Mouse (Mus musculus): ENCODE data around the gene Gm45062. TPM values are rescaled to one million over a fixed set of nuclear protein-coding genes. Genes with fewer than 3 reads are reported as not detected.

Gm45062 gene
- polyA plus RNA-seq, 1 experiment from 2014 or later: 15.4 TPM

DNA sequence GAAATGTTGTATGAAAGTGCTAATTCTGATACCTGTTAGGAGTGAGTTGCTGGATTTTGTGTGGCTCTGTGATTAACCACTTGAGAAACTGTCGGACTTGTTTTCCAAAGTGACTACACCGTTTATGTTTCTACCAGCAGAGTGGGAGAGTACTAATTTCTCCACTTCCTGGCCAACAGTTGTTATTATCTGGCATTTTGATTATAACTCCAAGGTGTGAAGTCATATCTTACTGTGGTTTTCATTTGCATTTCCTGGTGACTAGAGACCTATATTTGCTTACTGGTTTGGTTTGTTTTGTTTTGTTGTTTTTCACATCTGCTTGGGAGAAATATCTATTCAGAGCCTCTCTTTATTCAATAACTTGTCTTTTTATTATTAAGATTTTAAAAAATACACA is 149.1 kb downstream of the Gm45062 start:
- Histone ChIP-seq H3K27me3 (ENCODE audit: control insufficient read depth, insufficient read depth, low read length) (no peaks in the 10 kb centered on the region), H3K9me3 (ENCODE audit: control insufficient read depth, low read length) (no peaks in the 10 kb centered on the region), H3K4me1 (ENCODE audit: control insufficient read depth, insufficient read depth, low read length) (peaks cover 5% of the 10 kb centered on the region; the same call in 1 of the 2 replicates), H3K27ac (replicated peaks; ENCODE audit: low read depth, low read length) (no peak overlapping the region), H3K36me3 (ENCODE audit: control insufficient read depth, insufficient read depth, low read length) (no peaks in the 10 kb centered on the region), H3K9ac (replicated peaks; ENCODE audit: low read length) (no peak overlapping the region), H3K4me2 (ENCODE audit: low read length) (no peak overlapping the region), H3K4me3 (replicated peaks; ENCODE audit: low read depth, low read length) (no peak overlapping the region)
- no peak for DNase-seq
- ATAC-seq (ENCODE audit: low FRiP score, low TSS enrichment): no peak
- 95% methylated on average over 2 of the region's 2 CpGs for WGBS

DNA sequence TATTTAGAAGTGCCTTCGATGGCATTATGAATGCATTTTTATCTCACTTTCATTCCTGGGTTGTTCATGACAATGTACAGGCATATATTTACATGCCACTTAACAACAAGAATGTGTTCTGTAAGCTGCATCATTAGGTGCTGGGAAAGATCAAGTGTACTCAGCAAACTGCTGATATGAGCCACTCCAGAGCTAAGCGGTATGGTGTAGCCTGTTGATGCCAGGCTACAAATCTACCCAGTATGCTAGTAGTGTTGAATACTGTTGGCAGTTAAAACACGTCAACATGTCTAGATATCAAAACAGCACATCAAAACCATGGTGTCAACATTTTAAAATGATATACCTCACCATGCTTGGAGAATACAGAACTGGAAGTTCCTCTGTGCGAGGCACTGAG is 150.6 kb downstream of the Gm45062 start:
- Histone ChIP-seq H3K27me3 (ENCODE audit: control insufficient read depth, insufficient read depth, low read length) (no peaks in the 10 kb centered on the region), H3K36me3 (ENCODE audit: control insufficient read depth, insufficient read depth, low read length) (no peaks in the 10 kb centered on the region), H3K9ac (replicated peaks; ENCODE audit: low read length) (no peak overlapping the region), H3K4me2 (ENCODE audit: low read length) (no peak overlapping the region), H3K9me3 (ENCODE audit: control insufficient read depth, low read length) (no peaks in the 10 kb centered on the region), H3K4me3 (replicated peaks; ENCODE audit: low read depth, low read length) (no peak overlapping the region), H3K27ac (replicated peaks; ENCODE audit: low read depth, low read length) (no peak overlapping the region), H3K4me1 (ENCODE audit: control insufficient read depth, insufficient read depth, low read length) (peaks cover 12% of the 10 kb centered on the region; the same call in 1 of the 2 replicates)
- WGBS: 88% methylated on average over 4 of the region's 4 CpGs
- no peak for DNase-seq
- no peak for ATAC-seq (ENCODE audit: low FRiP score, low TSS enrichment)

DNA sequence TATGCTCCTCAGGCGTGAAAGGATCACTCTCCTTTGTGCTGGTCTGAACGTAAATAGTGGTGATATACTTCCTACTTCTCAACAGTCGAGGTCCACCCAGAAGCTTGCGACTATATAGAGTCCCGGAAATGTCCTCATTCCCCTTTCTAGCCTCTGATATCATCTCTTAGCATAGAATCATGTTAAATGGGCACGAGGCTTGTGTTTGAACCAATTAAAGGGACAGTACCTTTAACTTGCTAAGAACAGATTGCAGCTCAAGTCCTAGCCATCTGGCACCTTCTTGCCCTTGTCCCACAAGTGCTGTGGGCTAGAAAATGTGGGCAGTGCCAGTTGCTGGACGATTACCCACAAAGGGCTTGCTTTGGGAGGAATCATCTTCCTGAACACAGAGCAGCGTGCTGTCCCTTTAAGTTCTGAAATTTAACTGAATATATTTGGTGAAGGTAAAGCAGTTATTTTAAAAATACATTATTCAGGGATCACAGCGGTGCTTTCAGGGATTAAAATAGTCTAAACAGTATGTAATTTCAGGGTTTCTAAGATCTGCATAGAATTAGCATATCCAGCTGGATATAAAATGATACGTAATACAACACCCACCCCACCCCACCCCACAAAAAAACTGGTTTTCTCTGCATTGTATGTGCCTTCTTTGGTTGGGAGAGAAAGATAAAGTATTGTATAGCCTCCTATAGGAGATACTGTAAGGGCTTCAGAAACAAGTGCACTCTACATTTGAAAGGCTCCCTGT is 153.8 kb downstream of the Gm45062 start:
- H3K36me3 ChIP-seq (ENCODE audit: control insufficient read depth, insufficient read depth, low read length): no peaks in the 10 kb centered on the region
- peak overlapping the region; percentile 34; the same call in 1 of the 2 replicates for H3K27ac ChIP-seq (replicated peaks; ENCODE audit: low read depth, low read length)
- ATAC-seq (ENCODE audit: low FRiP score, low TSS enrichment) (peak; percentile 50), DNase-seq (peak; percentile 43)
- peaks cover 12% of the 10 kb centered on the region; the same call in 1 of the 2 replicates for H3K4me1 ChIP-seq (ENCODE audit: control insufficient read depth, insufficient read depth, low read length)
- H3K9ac ChIP-seq (replicated peaks; ENCODE audit: low read length): no peak overlapping the region
- no peak overlapping the region for H3K4me3 ChIP-seq (replicated peaks; ENCODE audit: low read depth, low read length)
- WGBS: 42% methylated on average over 10 of the region's 10 CpGs
- no peak overlapping the region for H3K4me2 ChIP-seq (ENCODE audit: low read length)
- no peaks in the 10 kb centered on the region for H3K9me3 ChIP-seq (ENCODE audit: control insufficient read depth, low read length)
- no peaks in the 10 kb centered on the region for H3K27me3 ChIP-seq (ENCODE audit: control insufficient read depth, insufficient read depth, low read length)

DNA sequence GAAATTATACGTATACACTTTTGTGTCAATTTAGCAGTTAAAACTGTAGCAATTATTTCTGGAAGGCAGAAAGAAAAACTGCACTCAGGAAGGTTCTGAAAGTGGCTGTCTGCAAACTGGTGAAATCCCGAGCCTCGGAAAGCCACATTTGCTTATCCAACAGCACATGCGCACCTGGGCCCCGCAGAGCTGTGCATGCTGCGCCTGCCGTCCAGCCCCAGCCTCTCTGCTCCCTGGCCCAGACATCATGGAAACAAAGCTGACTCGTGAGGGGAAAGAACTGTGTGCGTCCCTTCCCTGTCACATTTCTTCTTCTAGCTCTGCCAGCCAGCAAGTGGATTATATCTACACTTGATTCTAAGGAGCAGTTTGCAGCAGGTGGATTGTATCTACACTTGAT is 154.8 kb downstream of the Gm45062 start:
- no peak overlapping the region for H3K9ac ChIP-seq (replicated peaks; ENCODE audit: low read length)
- DNase-seq: peak; percentile 61
- peaks cover 12% of the 10 kb centered on the region; the same call in 1 of the 2 replicates for H3K4me1 ChIP-seq (ENCODE audit: control insufficient read depth, insufficient read depth, low read length)
- H3K36me3 ChIP-seq (ENCODE audit: control insufficient read depth, insufficient read depth, low read length): no peaks in the 10 kb centered on the region
- 51% methylated on average over 9 of the region's 9 CpGs for WGBS
- H3K4me3 ChIP-seq (replicated peaks; ENCODE audit: low read depth, low read length): 0 out of 2 replicates have a peak overlapping the region, but pooled peaks have one; percentile 12
- no peaks in the 10 kb centered on the region for H3K9me3 ChIP-seq (ENCODE audit: control insufficient read depth, low read length)
- peak overlapping the region; percentile 36 for H3K4me2 ChIP-seq (ENCODE audit: low read length)
- ATAC-seq (ENCODE audit: low FRiP score, low TSS enrichment): no peak
- peak overlapping the region; percentile 57; the same call in 1 of the 2 replicates for H3K27ac ChIP-seq (replicated peaks; ENCODE audit: low read depth, low read length)
- H3K27me3 ChIP-seq (ENCODE audit: control insufficient read depth, insufficient read depth, low read length): no peaks in the 10 kb centered on the region

DNA sequence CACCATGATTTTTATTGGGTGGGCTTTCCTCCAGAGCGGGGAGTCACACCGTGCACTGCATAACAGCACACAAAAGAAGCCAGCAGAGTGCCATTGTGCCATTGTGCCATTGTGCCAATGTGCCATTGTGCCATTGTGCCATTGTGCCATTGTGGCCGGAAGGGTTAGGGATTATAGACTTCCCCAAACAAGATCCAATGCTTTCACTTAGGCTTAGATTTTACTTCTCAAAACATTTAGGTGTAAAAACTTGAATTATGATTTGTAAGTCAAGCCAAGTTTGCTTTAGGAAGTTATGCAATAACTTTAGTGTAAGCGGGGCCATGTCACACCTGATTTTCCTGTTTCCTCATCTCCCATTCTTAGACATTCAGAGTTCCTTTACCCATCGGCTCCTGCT is 156.6 kb downstream of the Gm45062 start:
- H3K36me3 ChIP-seq (ENCODE audit: control insufficient read depth, insufficient read depth, low read length): no peaks in the 10 kb centered on the region
- 56% methylated on average over 5 of the region's 5 CpGs for WGBS
- H3K9me3 ChIP-seq (ENCODE audit: control insufficient read depth, low read length): no peaks in the 10 kb centered on the region
- peaks cover 12% of the 10 kb centered on the region; the same call in 1 of the 2 replicates for H3K4me1 ChIP-seq (ENCODE audit: control insufficient read depth, insufficient read depth, low read length)
- H3K9ac ChIP-seq (replicated peaks; ENCODE audit: low read length): no peak overlapping the region
- no peak overlapping the region for H3K4me2 ChIP-seq (ENCODE audit: low read length)
- H3K27ac ChIP-seq (replicated peaks; ENCODE audit: low read depth, low read length): no peak overlapping the region
- no peaks in the 10 kb centered on the region for H3K27me3 ChIP-seq (ENCODE audit: control insufficient read depth, insufficient read depth, low read length)
- DNase-seq: no peak
- no peak for ATAC-seq (ENCODE audit: low FRiP score, low TSS enrichment)
- H3K4me3 ChIP-seq (replicated peaks; ENCODE audit: low read depth, low read length): no peak overlapping the region

GRCm38 (mm10) chr6:8416802-8417569 is 157.7 kb downstream of the Gm45062 start:
- 87% methylated on average over 8 of the region's 8 CpGs for WGBS
- no peak for DNase-seq
- no peak for ATAC-seq (ENCODE audit: low FRiP score, low TSS enrichment)
- Histone ChIP-seq H3K27me3 (ENCODE audit: control insufficient read depth, insufficient read depth, low read length) (no peaks in the 10 kb centered on the region), H3K9me3 (ENCODE audit: control insufficient read depth, low read length) (no peaks in the 10 kb centered on the region), H3K9ac (replicated peaks; ENCODE audit: low read length) (no peak overlapping the region), H3K36me3 (ENCODE audit: control insufficient read depth, insufficient read depth, low read length) (no peaks in the 10 kb centered on the region), H3K4me3 (replicated peaks; ENCODE audit: low read depth, low read length) (no peak overlapping the region), H3K4me2 (ENCODE audit: low read length) (no peak overlapping the region), H3K4me1 (ENCODE audit: control insufficient read depth, insufficient read depth, low read length) (peaks cover 12% of the 10 kb centered on the region; the same call in 1 of the 2 replicates), H3K27ac (replicated peaks; ENCODE audit: low read depth, low read length) (no peak overlapping the region)

- no peak overlapping the region for H3K9ac ChIP-seq (replicated peaks; ENCODE audit: low read length)
- H3K27me3 ChIP-seq (ENCODE audit: control insufficient read depth, insufficient read depth, low read length): no peaks in the 10 kb centered on the region
- H3K4me1 ChIP-seq (ENCODE audit: control insufficient read depth, insufficient read depth, low read length): 0 out of 2 replicates have a peak, but pooled peaks cover 8% of the 10 kb centered on the region
- H3K27ac ChIP-seq (replicated peaks; ENCODE audit: low read depth, low read length): no peak overlapping the region
- H3K36me3 ChIP-seq (ENCODE audit: control insufficient read depth, insufficient read depth, low read length): no peaks in the 10 kb centered on the region
- 83% methylated on average over 4 of the region's 4 CpGs for WGBS
- H3K9me3 ChIP-seq (ENCODE audit: control insufficient read depth, low read length): no peaks in the 10 kb centered on the region
- no peak overlapping the region for H3K4me3 ChIP-seq (replicated peaks; ENCODE audit: low read depth, low read length)
- ATAC-seq (ENCODE audit: low FRiP score, low TSS enrichment): no peak
- no peak overlapping the region for H3K4me2 ChIP-seq (ENCODE audit: low read length)
- no peak for DNase-seq
These were observed 160.4 kb downstream of the Gm45062 start for GRCm38 (mm10) chr6:8419485-8420186.

DNA sequence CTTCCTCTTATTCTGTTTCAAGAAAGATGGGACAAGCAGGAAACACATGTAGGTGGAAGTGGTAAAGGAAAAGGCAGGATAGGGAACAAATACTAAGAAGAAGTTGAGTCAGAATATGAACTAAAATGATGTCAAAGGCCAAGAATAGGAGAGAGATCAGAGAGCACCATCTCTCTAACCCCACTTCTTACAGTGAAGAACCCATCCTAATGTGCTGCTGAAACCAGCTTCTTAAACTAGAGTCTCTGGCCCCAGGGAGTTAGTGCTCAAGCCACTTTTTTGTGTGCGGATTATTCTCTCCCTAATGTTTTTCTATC is 160.9 kb downstream of the Gm45062 start:
- 92% methylated on average over 1 of the region's 1 CpGs for WGBS

More for the DNA sequence above, 160.9 kb downstream of the Gm45062 start:
- H3K9ac ChIP-seq (replicated peaks; ENCODE audit: low read length): no peak overlapping the region
- no peak overlapping the region for H3K4me3 ChIP-seq (replicated peaks; ENCODE audit: low read depth, low read length)
- H3K4me1 ChIP-seq (ENCODE audit: control insufficient read depth, insufficient read depth, low read length): 0 out of 2 replicates have a peak, but pooled peaks cover 8% of the 10 kb centered on the region
- no peaks in the 10 kb centered on the region for H3K27me3 ChIP-seq (ENCODE audit: control insufficient read depth, insufficient read depth, low read length)
- H3K36me3 ChIP-seq (ENCODE audit: control insufficient read depth, insufficient read depth, low read length): no peaks in the 10 kb centered on the region
- no peak overlapping the region for H3K27ac ChIP-seq (replicated peaks; ENCODE audit: low read depth, low read length)
- no peak for DNase-seq
- no peak for ATAC-seq (ENCODE audit: low FRiP score, low TSS enrichment)
- H3K4me2 ChIP-seq (ENCODE audit: low read length): no peak overlapping the region
- H3K9me3 ChIP-seq (ENCODE audit: control insufficient read depth, low read length): no peaks in the 10 kb centered on the region

Measured in midbrain, embryonic 14.5 days (tissue).